Mouse (Mus musculus) forebrain, embryonic 15.5 days (tissue): ENCODE data around the gene Hist1h3d. TPM values are rescaled to one million over a fixed set of nuclear protein-coding genes. Genes with fewer than 3 reads are reported as not detected.
"Not testable (repeated sequence)": the region's sequence is repeated elsewhere in the genome, so short reads cannot be mapped to it uniquely, and the experiment has no call there.

Experiments used
- ATAC-seq: fragments of 200-750 bp; cut with Nextera tagmentation; replicated peaks from 2 replicates; pipeline ENCODE4 v1.8.0; 2017; ENCODE audit warnings: mild to moderate bottlenecking, moderate TSS enrichment, moderate library complexity
- H3K27ac ChIP-seq: fragments of 300-500 bp; sonication (generic); replicated peaks from 2 replicates; pipeline ENCODE4 v1.5.1; 2015; ENCODE audit warnings: mild to moderate bottlenecking, inconsistent platforms
- H3K27me3 ChIP-seq: fragments of 300-500 bp; sonication (generic); 2 replicates; pipeline ENCODE4 v1.6.1; 2015; ENCODE audit warnings: inconsistent platforms
- H3K36me3 ChIP-seq: fragments of 300-500 bp; sonication (generic); 2 replicates; pipeline ENCODE4 v1.6.1; 2015; ENCODE audit warnings: mild to moderate bottlenecking, inconsistent platforms
- H3K4me1 ChIP-seq: fragments of 300-500 bp; sonication (generic); 2 replicates; pipeline ENCODE4 v1.6.1; 2015; ENCODE audit warnings: inconsistent platforms
- H3K4me2 ChIP-seq: fragments of 300-500 bp; sonication (generic); replicated peaks from 2 replicates; pipeline ENCODE4 v1.6.1; 2015; ENCODE audit warnings: mild to moderate bottlenecking, inconsistent platforms
- H3K4me3 ChIP-seq: fragments of 300-500 bp; sonication (generic); 2 replicates; pipeline ENCODE4 v1.5.1; 2015; ENCODE audit warnings: mild to moderate bottlenecking, inconsistent platforms
- H3K9ac ChIP-seq: fragments of 300-500 bp; sonication (generic); replicated peaks from 2 replicates; pipeline ENCODE4 v1.6.1; 2015; ENCODE audit warnings: mild to moderate bottlenecking, inconsistent platforms
- H3K9me3 ChIP-seq: fragments of 300-500 bp; sonication (generic); 2 replicates; pipeline ENCODE4 v1.6.1; 2016; ENCODE audit warnings: inconsistent platforms
- WGBS: fragments of 180-500 bp; shearing (Covaris S2); methylation state at CpG from one replicate; pipeline ENCODE4 v1.1.7; 2015; ENCODE audit warnings: mixed read lengths; 5-methylcytosine and 5-hydroxymethylcytosine counted together
- polyA plus RNA-seq: library from polyadenylated mRNA; unstranded; fragments of >200 nt; fragmentation: Nextera tagmentation; extraction: Ambion mirVana; gene quantifications from 2 replicates; pipeline ENCODE4 v1.2.1, GENCODE M21; 2015

Hist1h3d gene
- polyA plus RNA-seq, 1 experiment from 2014 or later = 4.5 TPM

DNA sequence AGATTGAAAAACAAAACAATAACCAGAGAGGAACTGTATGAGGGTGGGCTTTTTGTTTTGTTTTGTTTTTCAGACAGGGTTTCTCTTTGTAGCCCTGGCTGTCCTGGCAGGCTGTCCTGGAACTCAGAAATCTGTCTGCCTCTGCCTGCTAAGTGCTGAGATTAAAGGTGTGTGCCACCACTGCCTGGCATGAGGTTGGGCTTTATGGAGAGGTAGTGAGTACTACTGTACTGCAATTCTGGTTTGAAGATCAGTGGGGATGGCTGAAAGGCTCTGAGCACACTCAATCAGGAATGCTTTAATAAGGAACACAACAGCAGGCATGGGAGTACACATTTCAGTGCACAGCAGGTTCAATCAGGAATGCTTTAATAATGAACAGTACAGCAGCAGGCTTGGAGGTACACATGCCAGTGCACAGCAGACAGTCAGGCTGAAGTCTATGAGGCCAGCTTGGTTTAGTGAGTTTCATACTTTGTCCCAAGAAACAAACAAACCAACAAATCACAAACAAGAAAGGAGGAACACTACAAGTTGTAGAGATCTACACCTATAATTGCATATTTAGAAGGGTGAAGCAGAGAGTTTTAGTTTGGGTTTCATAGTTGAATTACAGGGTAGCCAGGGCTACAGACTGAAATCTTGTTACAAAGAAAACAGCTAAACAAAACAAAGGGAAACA is 8.0 kb downstream of the Hist1h3d start:
- Histone ChIP-seq H3K27ac (peak overlapping the region; percentile 97), H3K9ac (no peak overlapping the region), H3K4me2 (no peak overlapping the region; the same call in 1 of the 2 replicates), H3K36me3 (no peaks in the 10 kb centered on the region), H3K9me3 (no peaks in the 10 kb centered on the region), H3K27me3 (no peaks in the 10 kb centered on the region), H3K4me3 (no peak overlapping the region), H3K4me1 (peaks cover 50% of the 10 kb centered on the region)
- ATAC-seq = no peak

DNA sequence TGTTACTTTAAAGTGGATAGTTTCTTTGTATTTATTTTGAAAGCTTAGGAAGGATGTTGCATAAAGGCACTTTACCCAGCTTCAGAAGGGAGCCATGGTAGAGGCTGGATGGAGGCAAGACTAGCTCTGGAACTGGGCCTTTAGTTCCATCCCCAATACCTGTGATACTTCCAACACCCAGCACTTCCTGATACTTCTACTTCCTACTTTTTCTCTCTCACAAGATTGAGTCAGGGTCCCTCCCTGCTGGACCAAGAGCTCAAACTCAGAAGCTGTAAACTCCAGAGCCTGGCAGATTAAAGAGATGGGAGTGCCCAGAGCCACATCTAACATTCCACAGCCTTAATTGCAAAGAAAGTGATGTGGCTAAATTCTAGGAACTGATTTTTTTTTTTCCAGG is 8.8 kb downstream of the Hist1h3d start:
- peak overlapping the region; percentile 77 for H3K4me2 ChIP-seq
- H3K36me3 ChIP-seq = no peaks in the 10 kb centered on the region
- H3K4me1 ChIP-seq = peaks cover 50% of the 10 kb centered on the region
- peak overlapping the region; percentile 74 for H3K9ac ChIP-seq
- no peaks in the 10 kb centered on the region for H3K9me3 ChIP-seq
- ATAC-seq = no peak
- no peaks in the 10 kb centered on the region for H3K27me3 ChIP-seq
- peak overlapping the region; percentile 47 for H3K4me3 ChIP-seq
- H3K27ac ChIP-seq = peak overlapping the region; percentile 97

DNA sequence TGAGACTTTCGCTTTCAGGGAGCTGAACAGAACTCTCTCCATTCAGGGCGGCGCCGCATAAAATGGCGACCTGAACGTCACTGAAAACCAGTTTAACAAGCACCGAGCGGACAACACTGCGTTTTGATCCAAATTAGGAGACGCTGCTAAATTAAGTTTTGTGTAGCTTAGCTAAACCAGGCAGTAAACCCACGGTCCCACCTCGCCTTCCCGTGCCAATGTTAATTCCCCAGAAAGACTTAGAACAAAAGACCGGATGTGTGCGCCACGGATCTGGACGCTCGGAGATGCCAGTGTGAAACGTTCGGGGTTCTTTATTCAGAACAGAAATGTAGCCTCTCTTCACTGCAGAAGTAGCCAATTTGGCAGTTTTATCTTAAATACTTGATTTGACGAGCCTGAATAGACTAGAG is 9.5 kb downstream of the Hist1h3d start:
- under 1% methylated on average over 21 of the region's 21 CpGs for WGBS
- Histone ChIP-seq H3K27me3 (no peaks in the 10 kb centered on the region), H3K36me3 (no peaks in the 10 kb centered on the region), H3K27ac (peak overlapping the region; percentile 97), H3K4me3 (peak overlapping the region; percentile 47), H3K9ac (peak overlapping the region; percentile 74), H3K4me1 (peaks cover 50% of the 10 kb centered on the region), H3K4me2 (peak overlapping the region; percentile 77), H3K9me3 (no peaks in the 10 kb centered on the region)
- peak; percentile 17; the same call in 1 of the 2 replicates for ATAC-seq

DNA sequence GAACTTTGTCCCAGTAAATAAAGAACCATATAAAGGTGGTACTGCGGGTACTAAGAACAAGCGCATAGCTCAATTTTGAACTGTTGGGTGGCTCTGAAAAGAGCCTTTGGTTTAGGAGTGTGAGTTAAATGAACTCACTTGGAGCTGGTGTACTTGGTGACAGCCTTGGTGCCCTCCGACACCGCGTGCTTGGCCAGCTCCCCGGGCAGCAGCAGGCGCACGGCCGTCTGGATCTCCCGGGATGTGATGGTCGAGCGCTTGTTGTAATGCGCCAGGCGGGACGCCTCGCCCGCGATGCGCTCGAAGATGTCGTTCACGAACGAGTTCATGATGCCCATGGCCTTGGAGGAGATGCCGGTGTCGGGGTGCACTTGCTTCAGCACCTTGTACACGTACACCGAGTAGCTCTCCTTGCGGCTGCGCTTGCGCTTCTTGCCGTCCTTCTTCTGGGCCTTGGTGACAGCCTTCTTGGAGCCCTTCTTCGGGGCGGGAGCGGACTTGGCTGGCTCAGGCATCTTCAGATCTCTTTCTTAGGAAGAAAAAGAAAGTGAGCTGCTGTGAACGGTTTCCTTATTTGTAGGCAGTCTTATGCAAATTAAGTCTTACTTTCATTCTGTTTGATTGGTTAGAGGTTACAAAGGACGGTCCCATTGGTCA is 10.0 kb downstream of the Hist1h3d start:
- peak; percentile 91 for ATAC-seq
- H3K36me3 ChIP-seq, H3K9me3 ChIP-seq, H3K27me3 ChIP-seq: not testable (repeated sequence)
- peaks cover 50% of the 10 kb centered on the region for H3K4me1 ChIP-seq
- H3K4me2 ChIP-seq = peak overlapping the region; percentile 77
- under 1% methylated on average over 36 of the region's 36 CpGs for WGBS
- peak overlapping the region; percentile 97 for H3K27ac ChIP-seq
- H3K9ac ChIP-seq = peak overlapping the region; percentile 74
- H3K4me3 ChIP-seq = peak overlapping the region; percentile 47

DNA sequence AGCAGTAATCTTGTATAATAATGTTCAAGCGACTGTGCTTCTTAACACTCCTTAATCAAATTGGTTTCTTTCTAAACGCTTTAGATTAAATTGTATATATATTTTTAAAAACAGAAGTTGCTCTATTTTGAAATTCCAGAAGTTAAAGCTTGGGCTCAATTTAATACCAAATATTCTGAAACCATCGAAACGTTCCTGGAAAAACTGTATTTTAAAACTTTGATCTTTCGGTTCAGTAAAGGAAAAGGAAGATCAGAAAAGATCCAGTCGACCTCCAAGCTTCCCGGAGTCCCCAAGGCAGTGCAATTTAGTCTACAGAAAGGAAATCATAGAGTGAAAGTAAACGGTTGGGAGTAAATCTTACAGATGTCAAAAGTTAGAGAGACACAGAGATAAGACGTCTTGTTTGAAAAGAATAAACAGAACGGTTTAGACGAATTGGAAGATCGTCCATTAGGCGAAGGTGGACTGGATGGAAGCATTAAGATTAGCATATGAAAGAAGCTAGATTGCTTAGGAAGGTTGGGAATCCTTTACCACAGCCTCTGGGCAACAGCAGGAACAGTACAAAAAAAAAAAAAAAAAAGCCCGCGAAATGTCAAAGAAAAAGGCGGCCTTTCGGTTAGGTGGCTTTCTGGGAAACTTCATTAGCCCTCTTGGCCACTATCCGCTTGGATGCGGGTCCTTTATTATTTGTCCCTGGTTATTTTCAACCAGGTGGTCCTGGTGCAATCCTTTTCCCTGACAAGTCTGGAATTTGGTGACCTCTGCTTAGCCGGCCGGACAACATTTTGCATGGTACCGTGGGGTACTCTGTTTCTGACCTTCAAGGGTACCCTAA is 10.8 kb downstream of the Hist1h3d start:
- H3K36me3 ChIP-seq = no peaks in the 10 kb centered on the region
- ATAC-seq = no peak
- peak overlapping the region; percentile 97 for H3K27ac ChIP-seq
- H3K27me3 ChIP-seq = no peaks in the 10 kb centered on the region
- H3K4me1 ChIP-seq = peaks cover 45% of the 10 kb centered on the region
- H3K4me2 ChIP-seq = peak overlapping the region; percentile 77
- WGBS = under 1% methylated on average over 22 of the region's 22 CpGs
- H3K4me3 ChIP-seq = peak overlapping the region; percentile 47
- no peaks in the 10 kb centered on the region for H3K9me3 ChIP-seq
- peak overlapping the region; percentile 27 for H3K9ac ChIP-seq

DNA sequence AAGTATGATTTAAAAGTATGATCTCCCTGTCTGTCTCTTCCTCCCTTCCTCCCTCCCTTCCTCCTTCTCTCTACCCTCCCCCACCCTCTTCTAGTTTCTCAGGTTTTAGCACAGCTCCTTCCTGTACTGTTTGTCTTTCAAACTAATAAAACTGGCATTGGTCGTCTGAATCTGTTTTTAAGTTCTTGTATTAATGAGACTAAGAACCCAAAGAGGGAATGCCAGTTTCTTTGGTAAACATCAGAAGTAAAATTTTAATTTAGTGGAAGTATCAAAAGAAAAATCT is 11.3 kb downstream of the Hist1h3d start:
- Histone ChIP-seq H3K36me3 (no peaks in the 10 kb centered on the region), H3K27ac (peak overlapping the region; percentile 97), H3K9me3 (no peaks in the 10 kb centered on the region), H3K4me2 (peak overlapping the region; percentile 77), H3K9ac (peak overlapping the region; percentile 27), H3K4me1 (peaks cover 43% of the 10 kb centered on the region), H3K27me3 (no peaks in the 10 kb centered on the region), H3K4me3 (peak overlapping the region; percentile 47)
- 3% methylated on average over 1 of the region's 1 CpGs for whole genome bisulfite sequencing
- ATAC-seq = no peak

DNA sequence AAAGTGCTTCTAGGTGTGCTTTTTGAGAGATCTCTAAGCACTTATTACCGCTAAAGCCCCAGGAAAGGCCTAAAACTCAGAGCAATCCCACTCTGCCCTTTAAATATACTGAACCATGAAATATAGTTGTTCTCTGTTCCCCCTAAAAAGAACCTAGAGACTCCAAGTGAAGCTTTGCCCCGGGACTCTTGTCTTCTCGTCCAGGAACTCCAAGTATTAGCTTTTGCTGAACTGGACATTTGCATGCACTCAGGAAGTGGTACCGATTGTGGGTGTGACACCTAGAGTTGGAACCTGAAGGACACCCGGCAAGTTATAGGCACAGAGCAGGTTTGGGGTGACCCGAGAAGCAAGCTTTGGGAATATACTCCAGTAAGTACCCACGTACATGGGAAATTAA is 15.6 kb downstream of the Hist1h3d start:
- no peak for ATAC-seq
- Histone ChIP-seq H3K4me1 (peaks cover 10% of the 10 kb centered on the region), H3K36me3 (no peaks in the 10 kb centered on the region), H3K4me3 (no peak overlapping the region), H3K27me3 (no peaks in the 10 kb centered on the region), H3K9ac (no peak overlapping the region), H3K27ac (no peak overlapping the region), H3K4me2 (no peak overlapping the region), H3K9me3 (no peaks in the 10 kb centered on the region)
- WGBS = 96% methylated on average over 7 of the region's 7 CpGs

DNA sequence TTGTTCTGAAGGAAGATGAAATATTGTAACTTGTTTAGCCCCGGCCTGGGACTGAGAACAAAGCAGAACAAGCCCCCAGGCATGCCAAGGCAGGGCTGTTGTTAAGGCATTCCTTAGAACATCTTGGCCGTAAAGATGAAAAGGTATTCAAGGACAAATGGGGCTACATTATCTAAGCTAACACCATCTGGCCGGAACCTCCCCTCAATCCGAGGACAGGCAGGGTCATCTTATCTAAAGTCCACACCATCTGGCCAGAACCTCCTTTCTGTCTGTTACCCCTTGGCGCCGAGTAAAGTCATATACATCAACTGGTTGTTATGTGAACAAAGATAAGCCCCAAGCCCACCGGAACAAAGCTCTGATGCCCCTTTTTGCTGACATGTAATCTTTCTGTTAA is 16.3 kb downstream of the Hist1h3d start:
- WGBS = 92% methylated on average over 7 of the region's 7 CpGs
- H3K4me2 ChIP-seq, H3K9ac ChIP-seq, H3K4me1 ChIP-seq, H3K9me3 ChIP-seq, H3K36me3 ChIP-seq, H3K4me3 ChIP-seq, H3K27ac ChIP-seq, H3K27me3 ChIP-seq, ATAC-seq: not testable (repeated sequence)

DNA sequence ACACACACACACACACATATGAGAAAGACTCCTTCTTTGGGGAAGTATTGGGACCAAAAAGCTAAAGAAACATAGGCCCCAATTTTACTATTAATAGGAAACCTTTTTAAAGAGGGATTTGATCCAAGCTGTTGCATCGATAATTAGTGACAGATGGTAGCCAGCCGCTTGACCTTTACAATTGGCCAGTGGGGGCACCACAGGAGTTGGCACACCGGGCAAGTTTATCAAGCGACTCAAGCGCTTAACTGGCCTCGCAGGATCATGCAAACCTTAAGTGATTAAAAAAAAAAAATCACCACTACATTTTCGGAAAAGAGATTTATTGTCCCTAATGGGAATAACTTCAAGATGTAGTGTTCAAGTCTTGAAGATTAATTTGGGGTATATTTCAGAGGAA is 17.1 kb downstream of the Hist1h3d start:
- no peak overlapping the region for H3K9ac ChIP-seq
- 85% methylated on average over 7 of the region's 7 CpGs for WGBS
- H3K27ac ChIP-seq = no peak overlapping the region
- no peaks in the 10 kb centered on the region for H3K9me3 ChIP-seq
- H3K27me3 ChIP-seq = no peaks in the 10 kb centered on the region
- no peaks in the 10 kb centered on the region for H3K4me1 ChIP-seq
- H3K4me3 ChIP-seq = no peak overlapping the region
- ATAC-seq = no peak
- H3K36me3 ChIP-seq = no peaks in the 10 kb centered on the region
- no peak overlapping the region for H3K4me2 ChIP-seq

DNA sequence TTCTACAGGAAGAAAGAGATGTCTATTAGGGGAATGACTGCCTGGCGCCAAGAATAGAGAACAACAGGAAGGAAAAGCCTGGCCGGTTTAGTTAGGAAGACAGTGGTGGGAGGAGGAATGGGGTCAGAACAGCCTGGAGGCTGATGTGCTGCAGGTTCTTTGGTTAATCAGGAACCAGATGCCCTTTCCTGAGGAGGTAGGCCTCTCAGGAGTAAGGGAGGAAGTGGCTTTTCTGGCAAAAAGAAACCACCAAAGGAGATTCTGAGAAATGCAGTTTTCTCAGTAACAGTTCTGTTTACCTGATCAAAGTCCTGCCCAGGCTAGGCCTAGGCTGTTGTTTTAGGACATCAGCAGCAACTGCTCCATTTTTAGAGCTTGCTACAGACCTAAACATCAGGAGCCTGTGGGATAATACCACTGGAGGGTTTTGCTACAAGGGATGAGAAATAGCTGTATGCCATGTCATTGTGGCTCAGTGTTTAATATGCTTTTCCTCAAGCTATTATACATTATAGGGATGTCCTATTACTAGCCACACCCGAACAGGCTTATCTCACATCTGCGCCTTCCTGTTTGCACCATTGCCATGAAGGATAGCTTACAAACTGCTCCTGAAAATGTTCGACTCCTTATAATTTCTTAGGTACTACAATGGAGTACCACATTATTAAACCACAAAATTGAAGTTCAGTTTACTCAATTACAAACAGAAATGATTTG is 17.6 kb downstream of the Hist1h3d start:
- 87% methylated on average over 5 of the region's 5 CpGs for WGBS
- ATAC-seq = no peak
- Histone ChIP-seq H3K9me3 (no peaks in the 10 kb centered on the region), H3K9ac (no peak overlapping the region), H3K4me2 (no peak overlapping the region), H3K27me3 (no peaks in the 10 kb centered on the region), H3K4me1 (no peaks in the 10 kb centered on the region), H3K4me3 (no peak overlapping the region), H3K27ac (no peak overlapping the region), H3K36me3 (no peaks in the 10 kb centered on the region)

DNA sequence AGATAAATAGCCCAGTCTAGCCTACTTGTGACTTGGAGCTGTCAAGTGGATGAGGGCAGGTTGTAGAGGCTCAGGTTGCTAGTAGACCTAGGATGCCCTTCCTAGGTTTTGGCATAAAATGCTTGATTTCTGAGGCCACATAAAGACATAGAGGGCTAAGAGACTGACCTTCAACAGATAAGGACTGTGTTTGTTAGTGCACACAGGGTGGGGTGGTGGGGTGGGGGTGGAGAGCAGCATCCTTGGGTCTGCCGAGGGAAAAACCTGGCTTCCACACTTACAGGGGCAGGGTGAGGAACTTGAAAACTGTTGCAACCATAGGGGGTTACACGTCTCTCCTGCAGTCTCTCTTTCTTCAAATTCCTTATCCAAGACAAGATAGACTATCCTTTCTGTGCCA is 19.6 kb downstream of the Hist1h3d start:
- Histone ChIP-seq H3K9me3 (no peaks in the 10 kb centered on the region), H3K36me3 (no peaks in the 10 kb centered on the region), H3K4me1 (no peaks in the 10 kb centered on the region), H3K4me3 (no peak overlapping the region), H3K4me2 (no peak overlapping the region), H3K27ac (no peak overlapping the region), H3K27me3 (no peaks in the 10 kb centered on the region), H3K9ac (no peak overlapping the region)
- ATAC-seq = no peak
- 77% methylated on average over 2 of the region's 2 CpGs for WGBS
